Mouse (Mus musculus) hematopoietic multipotent progenitor cell, adult 10-12 weeks (in vitro differentiated cells): ENCODE results near the gene Bhlha15. TPM values are rescaled to one million over a fixed set of nuclear protein-coding genes. Genes with fewer than 3 reads are reported as not detected.

ENCODE experiments used
- polyA plus RNA-seq: library from polyadenylated mRNA; stranded (reverse); fragments of >175 nt; gene quantifications from 2 replicates; pipeline ENCODE4 v1.2.3, GENCODE M21; 2012; ENCODE audit warnings: low replicate concordance

Bhlha15 gene
- 5.7 and 5.9 TPM in 2 replicates for polyA plus RNA-seq

DNA sequence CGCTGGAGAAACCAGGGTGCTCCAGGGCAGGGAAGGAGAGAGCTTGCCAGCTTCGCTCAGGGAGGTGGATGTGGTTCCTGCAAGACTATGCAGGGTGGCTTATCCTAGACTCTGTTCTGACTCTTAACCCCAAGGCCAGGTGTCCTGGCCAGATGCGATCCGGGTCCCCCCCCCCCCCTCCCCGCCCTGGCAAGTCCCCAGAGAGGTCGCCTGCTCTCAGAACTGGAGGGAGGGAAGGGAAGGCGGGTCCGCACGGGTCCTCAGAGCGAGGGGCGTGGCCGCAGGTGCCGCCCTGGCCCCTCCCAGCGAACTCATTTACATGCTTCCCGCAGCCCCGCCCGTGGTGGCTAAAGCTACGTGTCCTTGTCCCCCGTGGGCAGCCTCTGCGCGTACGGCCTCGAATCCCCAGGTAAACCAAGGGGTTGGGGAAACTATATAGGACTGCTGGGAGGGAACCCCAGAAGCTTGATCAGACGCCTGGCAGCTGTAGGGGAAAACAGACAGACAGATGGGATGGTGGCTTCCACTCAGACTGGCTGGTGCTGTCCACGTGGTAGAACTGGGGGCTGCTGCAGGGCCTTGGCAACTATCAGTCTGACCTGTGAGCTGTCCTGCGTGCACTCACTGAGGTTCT is at the start of gene Bhlha15:
TSS of gene Bhlha15 (plus strand) at position 337 of the 634 bp plus-strand sequence.

DNA sequence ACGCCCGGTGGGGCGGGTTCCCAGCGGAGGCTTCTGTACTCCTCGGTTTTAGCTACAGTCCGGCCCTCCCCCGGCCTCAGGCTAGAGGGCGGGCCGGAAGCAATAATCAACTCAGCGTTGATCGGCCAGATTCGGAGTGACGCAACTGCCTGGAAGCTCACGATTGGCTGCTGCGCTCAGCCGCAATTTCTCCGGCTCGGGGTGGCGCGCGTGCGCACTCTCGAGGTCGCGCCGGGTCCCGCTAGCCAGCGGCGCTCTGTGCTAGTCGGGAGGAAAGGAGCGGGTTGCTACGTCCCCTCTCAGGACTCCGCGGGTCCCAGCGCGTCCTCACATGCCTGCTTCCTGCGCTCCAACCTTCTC is 33.4 kb downstream of the Bhlha15 start, which contains the start of gene Tecpr1:
TSS of gene Tecpr1 (minus strand) at position 113 of the 360 bp plus-strand sequence.

Other genes with a start within 250 kb of the Bhlha15 start
- 46.0 and 76.8 TPM in 2 replicates for gene Ccz1, start 175.4 kb upstream of the Bhlha15 start, polyA plus RNA-seq
- not detected in 2 replicates for gene Ocm, start 163.6 kb upstream of the Bhlha15 start, polyA plus RNA-seq
- gene Lmtk2, start 89.8 kb upstream of the Bhlha15 start, polyA plus RNA-seq: 14.9 and 17.7 TPM in 2 replicates
- gene Tecpr1, start 33.3 kb downstream of the Bhlha15 start, polyA plus RNA-seq: 63.0 and 64.6 TPM in 2 replicates
- 37.4 and 106 TPM in 2 replicates for gene Bri3, start 54.2 kb downstream of the Bhlha15 start, polyA plus RNA-seq
- 0.04 and 0.06 TPM in 2 replicates for gene Baiap2l1, start 167.8 kb downstream of the Bhlha15 start, polyA plus RNA-seq